Mouse (Mus musculus) bone marrow, adult 2 months (tissue): ENCODE data around the gene Eipr1.

Experiments
- CTCF ChIP-seq: fragments of 200-500 bp; IDR thresholded peaks from 2 replicates; pipeline ENCODE4 v1.5.1; 2011; ENCODE audit warnings: low read length, control low read depth; ENCODE audit not compliant: control insufficient read depth, insufficient read depth
- POLR2A ChIP-seq: fragments of 200-500 bp; IDR thresholded peaks from 2 replicates; pipeline ENCODE4 v1.6.1; 2011; ENCODE audit warnings: low read depth, mild to moderate bottlenecking, control low read depth, low read length, borderline replicate concordance; ENCODE audit not compliant: control insufficient read depth

DNA sequence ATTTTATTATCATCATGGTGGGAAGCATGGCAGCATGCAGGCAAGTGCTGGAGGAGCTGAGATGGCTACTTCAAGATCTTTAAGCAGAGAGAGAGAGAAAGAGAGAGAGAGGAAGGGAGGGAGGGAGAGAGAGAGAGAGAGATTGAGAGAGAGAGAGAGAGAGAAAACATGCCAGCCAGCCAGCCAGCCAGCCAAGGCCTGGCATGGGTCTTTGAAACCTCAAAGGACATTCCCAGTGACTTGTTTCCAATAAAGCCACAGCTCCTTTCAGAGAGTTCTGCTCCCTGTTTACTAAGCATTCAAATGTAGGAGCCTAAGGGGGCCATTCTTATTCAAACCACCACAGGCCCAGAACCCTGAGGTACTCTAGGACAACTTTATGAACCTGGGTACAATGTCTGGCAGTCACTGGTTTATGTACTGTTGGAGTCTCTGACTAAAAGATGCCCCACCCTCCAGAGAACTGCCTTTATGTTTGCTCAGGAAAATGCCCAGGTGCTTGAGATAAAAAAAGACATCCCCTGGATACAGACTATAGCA lies 45.3 kb downstream of the Eipr1 start:
- TF ChIP-seq POLR2A (no peak), CTCF (no peak)
